ENCODE assay signal across 15 mouse cellular contexts in the genomic region with DNA sequence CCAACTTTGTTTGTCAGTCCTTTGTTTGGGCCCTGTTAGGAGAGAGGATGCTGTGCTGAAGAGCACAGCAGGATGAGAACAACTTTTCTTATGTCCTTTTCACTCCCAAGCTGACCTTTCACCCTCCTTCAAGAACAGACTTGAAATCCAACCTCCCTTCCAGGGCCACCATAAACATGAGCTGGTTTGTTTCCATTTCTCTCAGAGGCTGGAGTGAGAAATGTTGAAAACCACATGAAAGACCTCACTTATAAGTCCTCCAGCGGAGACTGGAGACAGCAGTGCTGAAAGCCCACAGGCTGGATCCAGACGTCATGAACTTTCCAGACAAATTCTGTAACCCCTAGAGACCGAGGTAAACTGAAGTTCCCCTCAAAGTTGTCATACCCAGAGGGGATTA.
A peak's percentile ranks its signal among the peaks of the same experiment; 100 is the strongest.
DNase-seq lines count a peak whose midpoint lies in the region; ATAC-seq and TF ChIP-seq lines count a peak whose summit lies in the region.
"Had no signal": no experiment of that assay in that cellular context is flagged by ENCODE, and none has a peak within 500 bp of the region (broad histone marks: within the 10 kb centered on the region; RNA-seq: fewer than 3 reads in every experiment).

No protein-coding gene starts in this region.

- H3K36me3 ChIP-seq in kidney, embryonic 14.5 days (ENCODE audit: control insufficient read depth, insufficient read depth, low read length): no peaks in the 10 kb centered on the region
- H3K36me3 ChIP-seq in lung, embryonic 16.5 days (ENCODE audit: control insufficient read depth, insufficient read depth, low read length): no peaks in the 10 kb centered on the region
- H3K36me3 ChIP-seq: forebrain, embryonic 15.5 days; midbrain, embryonic 12.5 days had no signal

- no peak overlapping the region for H3K27ac ChIP-seq in kidney, embryonic 14.5 days (ENCODE audit: low read depth, low read length)
- no peak overlapping the region for H3K27ac ChIP-seq in lung, embryonic 16.5 days (ENCODE audit: low read length)
- H3K27ac ChIP-seq: forebrain, embryonic 15.5 days; liver, embryonic 14.5 days; midbrain, embryonic 12.5 days had no signal

- H3K4me2 ChIP-seq in kidney, embryonic 14.5 days (replicated peaks; ENCODE audit: low read depth, low read length): no peak overlapping the region
- no peak overlapping the region for H3K4me2 ChIP-seq in lung, embryonic 16.5 days (ENCODE audit: low read depth, low read length)
- H3K4me2 ChIP-seq: forebrain, embryonic 15.5 days; midbrain, embryonic 12.5 days had no signal

- no peaks in the 10 kb centered on the region for H3K27me3 ChIP-seq in kidney, embryonic 14.5 days (ENCODE audit: control insufficient read depth, insufficient read depth, low read length)
- H3K27me3 ChIP-seq in lung, embryonic 16.5 days (ENCODE audit: control insufficient read depth, insufficient read depth, low read depth, low read length): no peaks in the 10 kb centered on the region
- H3K27me3 ChIP-seq: forebrain, embryonic 15.5 days; midbrain, embryonic 12.5 days had no signal

- ATAC-seq in kidney, embryonic 14.5 days (ENCODE audit: low FRiP score, low TSS enrichment): peak; percentile 82; the same call in 1 of the 2 replicates
- ATAC-seq in lung, embryonic 16.5 days (ENCODE audit: low read depth): peak; percentile 76
- ATAC-seq: forebrain, embryonic 15.5 days had no signal

- no peak for TF ChIP-seq POLR2A in lung, adult 2 months (IDR thresholded peaks at IDR 0.05; ENCODE audit: borderline replicate concordance, extremely low read depth, low read depth, low read length)

- no peak overlapping the region for H3K9ac ChIP-seq in kidney, embryonic 14.5 days (ENCODE audit: low read depth, low read length)
- H3K9ac ChIP-seq in lung, embryonic 16.5 days (ENCODE audit: low read length): no peak overlapping the region
- H3K9ac ChIP-seq: forebrain, embryonic 15.5 days; liver, embryonic 14.5 days; midbrain, embryonic 12.5 days had no signal

- WGBS in kidney, embryonic 14.5 days: 9% methylated on average over 3 of the region's 3 CpGs
- 24% methylated on average over 3 of the region's 3 CpGs for WGBS in lung, embryonic 16.5 days
- 37% methylated on average over 3 of the region's 3 CpGs for WGBS in lung, adult 2 months

- intact Hi-C loops in gastrocnemius, postnatal 36 days (cut with DNase I): no loop called here

- no peak for DNase-seq in kidney, adult 9 months
- no peak for DNase-seq in lung, adult 2 months
- peak; percentile 68 for DNase-seq in embryo, embryonic 10 days (ENCODE audit: low spot score)
- DNase-seq in fibroblast of lung, adult 2 months (ENCODE audit: low read depth): peak; percentile 28
- no peak for DNase-seq in gastrocnemius, postnatal 36 days
- no peak for DNase-seq in left cerebral cortex, adult 11 months (ENCODE audit: low spot score)
- DNase-seq: cerebellum, adult 9-11 months; gastrocnemius, postnatal 10 days; heart, postnatal 14 days; spleen, adult 18-20 months had no signal

- H3K4me1 ChIP-seq in kidney, embryonic 14.5 days (ENCODE audit: control insufficient read depth, insufficient read depth, low read length): 0 out of 2 replicates have a peak, but pooled peaks cover 3% of the 10 kb centered on the region
- H3K4me1 ChIP-seq in lung, embryonic 16.5 days (replicated peaks; ENCODE audit: control insufficient read depth, insufficient read depth, low read length): no peaks in the 10 kb centered on the region
- H3K4me1 ChIP-seq in lung, adult 2 months (ENCODE audit: control insufficient read depth, insufficient read depth, low read length): no peaks in the 10 kb centered on the region
- H3K4me1 ChIP-seq: forebrain, embryonic 15.5 days; midbrain, embryonic 12.5 days had no signal

- H3K9me3 ChIP-seq in kidney, embryonic 14.5 days (ENCODE audit: control insufficient read depth, low read length): no peaks in the 10 kb centered on the region
- H3K9me3 ChIP-seq in lung, embryonic 16.5 days (ENCODE audit: control insufficient read depth, low read length): no peaks in the 10 kb centered on the region
- H3K9me3 ChIP-seq: forebrain, embryonic 15.5 days; midbrain, embryonic 12.5 days had no signal

- no peak for TF ChIP-seq CTCF in lung, adult 2 months (IDR thresholded peaks at IDR 0.05; ENCODE audit: insufficient read depth, low read length)

- no peak overlapping the region for H3K4me3 ChIP-seq in kidney, embryonic 14.5 days (ENCODE audit: low read length)
- H3K4me3 ChIP-seq in lung, embryonic 16.5 days (ENCODE audit: low read length): no peak overlapping the region
- no peak overlapping the region for H3K4me3 ChIP-seq in lung, adult 2 months (replicated peaks; ENCODE audit: extremely low read depth, low read depth, low read length)
- H3K4me3 ChIP-seq: forebrain, embryonic 15.5 days; midbrain, embryonic 12.5 days had no signal

Comparison
In these comparisons a context has a peak if more than half of its experiments do, and no peak if none do; other contexts are left out.
1. DNase-seq: peak in embryo, embryonic 10 days (single experiment) and fibroblast of lung, adult 2 months (single experiment); none in kidney, adult 9 months (single experiment), lung, adult 2 months (single experiment), gastrocnemius, postnatal 36 days (0 of 2) and left cerebral cortex, adult 11 months (single experiment).